Mouse (Mus musculus) CD8-positive naive resting alpha-beta T cell, adult 2 months (primary cell): ENCODE data around the gene Srsf6.

Source experiments
- DNase-seq, 2 experiments: peaks; one replicate each; pipeline ENCODE4 v3.0.0; 2022; ENCODE audit warnings: low read depth in 2 of 2, low spot score in 2 of 2

Srsf6 gene

DNA sequence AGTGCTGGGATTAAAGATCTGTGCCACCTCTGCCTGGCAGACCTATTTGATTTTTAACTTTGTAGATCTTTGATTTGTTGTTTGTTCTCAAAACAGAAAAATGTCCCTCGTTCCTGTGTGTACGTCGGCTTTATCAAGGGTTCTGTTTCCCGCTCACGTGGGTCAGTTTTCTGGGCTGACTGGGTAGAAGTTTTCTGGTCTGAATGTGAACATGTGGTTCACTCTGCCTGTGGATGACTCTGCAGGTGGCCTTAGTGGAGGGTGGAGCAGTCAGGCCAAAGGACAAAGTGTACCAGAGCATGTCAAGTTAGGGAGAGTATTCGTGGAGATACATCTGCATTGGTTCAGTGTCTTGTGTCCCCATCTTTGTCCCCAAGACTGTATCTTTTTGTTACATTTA lies 53.1 kb downstream of the Srsf6 start:
- DNase-seq = no peak

DNA sequence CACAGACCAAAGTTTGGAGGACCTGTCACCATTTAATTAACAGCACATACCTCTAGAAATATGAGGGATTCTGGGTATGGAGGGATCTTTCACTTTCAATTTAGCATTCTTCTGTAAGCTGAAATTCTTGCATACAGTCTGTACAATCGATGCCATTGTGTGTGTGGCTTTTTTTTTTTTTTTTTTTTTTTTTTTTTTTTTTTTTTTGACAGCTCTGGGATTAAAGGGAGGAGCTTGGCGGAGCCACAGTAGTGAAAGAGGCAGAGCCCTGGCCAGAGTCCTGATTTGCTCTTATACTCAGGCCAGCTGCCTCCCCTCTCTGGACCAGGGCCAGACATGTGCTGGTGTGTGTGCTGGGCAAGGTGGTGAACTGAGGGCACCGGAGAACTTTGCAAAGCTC lies 54.6 kb downstream of the Srsf6 start:
- no peak for DNase-seq
